Mouse (Mus musculus): ENCODE results near the gene Zfp965. TPM values are rescaled to one million over a fixed set of nuclear protein-coding genes. Genes with fewer than 3 reads are reported as not detected.
"Not testable (repeated sequence)": the region's sequence is repeated elsewhere in the genome, so short reads cannot be mapped to it uniquely, and the experiment has no call there.

The Zfp965 gene
- polyA plus RNA-seq (2012; fragmentation: generic; extraction: Trizol): 3.7 TPM

- not testable (repeated sequence) for H3K27me3 ChIP-seq (ENCODE audit: control insufficient read depth, insufficient read depth, insufficient read length); H3ac ChIP-seq (ENCODE audit: control insufficient read depth, insufficient read length); H3K79me2 ChIP-seq (ENCODE audit: control insufficient read depth, insufficient read depth); H3K36me3 ChIP-seq (ENCODE audit: control insufficient read depth, insufficient read depth); H3K4me2 ChIP-seq (ENCODE audit: low read depth); H3K4me3 ChIP-seq
Measured at GRCm38 (mm10) chr2:175469685-175470084, at the start of gene Zfp965. Gene Zfp965, plus strand, starts transcription at chr2:175469985.

DNA sequence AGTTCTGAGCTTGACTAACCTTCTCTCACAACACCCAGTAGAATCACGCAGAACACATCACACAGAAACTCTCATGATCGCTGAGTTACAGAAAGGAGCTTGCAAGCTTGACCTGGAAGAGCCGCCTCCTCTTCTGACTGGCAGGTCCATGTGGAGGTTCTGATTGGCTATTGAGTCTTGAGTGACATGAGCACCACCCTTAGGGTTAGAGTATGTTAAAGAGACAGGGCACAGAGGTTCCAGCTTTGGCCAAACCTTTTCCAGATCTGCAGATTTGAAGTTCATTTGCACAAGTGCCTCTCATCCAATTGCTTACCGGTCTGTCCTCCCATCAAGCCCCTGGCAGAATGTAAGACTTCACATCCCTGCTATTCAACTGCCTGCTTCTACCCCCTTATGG lies 34.1 kb upstream of the Zfp965 start, which contains the start of gene Gm4724:
TSS of gene Gm4724 (minus strand) at position 101 of the 400 bp plus-strand sequence.
- H3K27me3 ChIP-seq (ENCODE audit: control insufficient read depth, insufficient read depth, insufficient read length); H3K36me3 ChIP-seq (ENCODE audit: control insufficient read depth, insufficient read depth); H3K79me2 ChIP-seq (ENCODE audit: control insufficient read depth, insufficient read depth); H3K4me2 ChIP-seq (ENCODE audit: low read depth); H3ac ChIP-seq (ENCODE audit: control insufficient read depth, insufficient read length); H3K4me3 ChIP-seq: not testable (repeated sequence)

Other genes starting within 250 kb of the Zfp965 start
- not detected for gene Gm14440, start 194.9 kb upstream of the Zfp965 start, polyA plus RNA-seq (2012; fragmentation: generic; extraction: Trizol)
- 2.4 TPM for gene Gm4631, start 131.8 kb upstream of the Zfp965 start, polyA plus RNA-seq (2012; fragmentation: generic; extraction: Trizol)
- 1.5 TPM for gene Zfp968, start 97.5 kb upstream of the Zfp965 start, polyA plus RNA-seq (2012; fragmentation: generic; extraction: Trizol)
- 9.1 TPM for gene Gm4724, start 34.2 kb upstream of the Zfp965 start, polyA plus RNA-seq (2012; fragmentation: generic; extraction: Trizol)
- gene Gm11007, start 174.0 kb downstream of the Zfp965 start, polyA plus RNA-seq (2012; fragmentation: generic; extraction: Trizol): not detected
- 7.2 TPM for gene Zfp969, start 233.7 kb downstream of the Zfp965 start, polyA plus RNA-seq (2012; fragmentation: generic; extraction: Trizol)